In genomic region chr1:190623916-190624315, GRCm38 (mm10) we compare ENCODE assay signal across 29 mouse cellular contexts.
"Had no signal": no experiment of that assay in that cellular context is flagged by ENCODE, and none has a peak within 500 bp of the region (broad histone marks: within the 10 kb centered on the region; RNA-seq: fewer than 3 reads in every experiment).

No protein-coding gene starts in this region.

- H3K9me3 ChIP-seq: embryonic facial prominence, embryonic 10.5 days; embryonic facial prominence, embryonic 12.5 days; embryonic facial prominence, embryonic 15.5 days; forebrain, embryonic 12.5 days; forebrain, embryonic 13.5 days; forebrain, embryonic 15.5 days had no signal

- H3K4me1 ChIP-seq: embryonic facial prominence, embryonic 10.5 days; embryonic facial prominence, embryonic 12.5 days; embryonic facial prominence, embryonic 13.5 days; embryonic facial prominence, embryonic 15.5 days; forebrain, embryonic 10.5 days; forebrain, embryonic 12.5 days; forebrain, embryonic 13.5 days; forebrain, embryonic 15.5 days had no signal

- ATAC-seq: forebrain, embryonic 13.5 days; forebrain, embryonic 14.5 days; forebrain, embryonic 15.5 days; forebrain, embryonic 16.5 days; forebrain, postnatal 0 days had no signal

- H3K9ac ChIP-seq: embryonic facial prominence, embryonic 12.5 days; embryonic facial prominence, embryonic 13.5 days; embryonic facial prominence, embryonic 15.5 days; forebrain, embryonic 12.5 days; forebrain, embryonic 13.5 days; forebrain, embryonic 15.5 days; forebrain, postnatal 0 days had no signal

- DNase-seq: cerebellum, adult 18-20 months; cerebellum, adult 2 months; cerebellum, adult 8-10 months; cerebellum, adult 9-10 months; cerebellum, adult 9-11 months; cerebellum, postnatal 10 days; cerebellum, postnatal 14 days; cerebellum, postnatal 25 days; cerebellum, postnatal 36 days; embryo, embryonic 11 days; forebrain, postnatal 0 days; gastrocnemius, adult 2 months; gastrocnemius, postnatal 10 days; gastrocnemius, postnatal 14 days; gastrocnemius, postnatal 25 days; gastrocnemius, postnatal 36 days; heart, adult 18-20 months; heart, adult 2 months had no signal

- H3K27me3 ChIP-seq: embryonic facial prominence, embryonic 12.5 days; embryonic facial prominence, embryonic 13.5 days; embryonic facial prominence, embryonic 15.5 days; forebrain, embryonic 12.5 days; forebrain, embryonic 13.5 days; forebrain, embryonic 15.5 days had no signal

- H3K4me3 ChIP-seq: embryonic facial prominence, embryonic 10.5 days; embryonic facial prominence, embryonic 12.5 days; embryonic facial prominence, embryonic 13.5 days; embryonic facial prominence, embryonic 15.5 days; erythroblast, embryonic 14.5 days; forebrain, embryonic 10.5 days; forebrain, embryonic 12.5 days; forebrain, embryonic 13.5 days; forebrain, embryonic 15.5 days; gastrocnemius, adult 2 months; heart, adult 2 months had no signal

- H3K4me2 ChIP-seq: embryonic facial prominence, embryonic 12.5 days; embryonic facial prominence, embryonic 13.5 days; embryonic facial prominence, embryonic 15.5 days; forebrain, embryonic 12.5 days; forebrain, embryonic 13.5 days; forebrain, embryonic 15.5 days had no signal

- H3K36me3 ChIP-seq: embryonic facial prominence, embryonic 10.5 days; embryonic facial prominence, embryonic 12.5 days; embryonic facial prominence, embryonic 13.5 days; embryonic facial prominence, embryonic 15.5 days; forebrain, embryonic 10.5 days; forebrain, embryonic 12.5 days; forebrain, embryonic 15.5 days had no signal

- H3K27ac ChIP-seq: embryonic facial prominence, embryonic 10.5 days; embryonic facial prominence, embryonic 12.5 days; embryonic facial prominence, embryonic 13.5 days; embryonic facial prominence, embryonic 15.5 days; forebrain, embryonic 10.5 days; forebrain, embryonic 12.5 days; forebrain, embryonic 13.5 days; forebrain, embryonic 15.5 days; gastrocnemius, adult 2 months; heart, adult 2 months had no signal
